Mouse (Mus musculus) cerebellum, adult 2 months (tissue): ENCODE data around the gene Ostc.

Source experiments
- CTCF ChIP-seq: fragments of 200-500 bp; IDR thresholded peaks from 2 replicates; pipeline ENCODE4 v1.5.1; 2011; ENCODE audit warnings: low read depth, mild to moderate bottlenecking, control low read depth, low read length, moderate library complexity, borderline replicate concordance; ENCODE audit not compliant: insufficient read depth
- POLR2A ChIP-seq: fragments of 200-500 bp; IDR thresholded peaks from 2 replicates; pipeline ENCODE4 v1.6.1; 2011; ENCODE audit warnings: low read length, control low read depth, borderline replicate concordance; ENCODE audit not compliant: insufficient read depth

- TF ChIP-seq CTCF = no peak
- no peak for TF ChIP-seq POLR2A
These were observed 38.0 kb downstream of the Ostc start for GRCm38 (mm10) chr3:130671291-130671690.
